Comparison of ENCODE assay signal across 15 mouse cellular contexts in the genomic region with DNA sequence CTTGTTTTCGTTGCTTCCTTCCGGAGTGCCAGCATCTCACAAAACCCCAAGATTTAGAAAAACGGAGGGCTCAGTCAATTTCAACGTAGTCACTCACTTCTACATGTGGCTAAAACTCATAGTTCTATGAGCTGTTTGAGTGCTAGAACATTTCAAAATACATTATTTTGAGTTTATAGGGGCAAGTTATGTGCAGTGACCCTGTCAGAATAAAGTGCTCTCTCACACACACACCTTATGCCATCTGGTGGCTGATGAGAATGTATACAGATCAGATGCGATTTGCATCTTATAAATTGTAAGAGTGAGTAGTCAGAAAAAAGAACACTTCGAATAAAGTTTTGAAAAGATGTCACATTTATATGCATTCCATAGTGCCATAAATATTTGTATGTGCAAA. TPM values are rescaled to one million over a fixed set of nuclear protein-coding genes. Genes with fewer than 3 reads are reported as not detected.
DNase-seq lines count a peak whose midpoint lies in the region; ATAC-seq lines count a peak whose summit lies in the region.
"Had no signal": no experiment of that assay in that cellular context is flagged by ENCODE, and none has a peak within 500 bp of the region (broad histone marks: within the 10 kb centered on the region; RNA-seq: fewer than 3 reads in every experiment).

No protein-coding gene starts in this region.

- ATAC-seq in hindbrain, embryonic 11.5 days (ENCODE audit: low FRiP score), result no peak
- no peak for ATAC-seq in hindbrain, embryonic 13.5 days (ENCODE audit: low FRiP score)
- ATAC-seq in lung, embryonic 15.5 days (ENCODE audit: borderline replicate concordance, extremely low read depth, low FRiP score, low TSS enrichment), result no peak
- no peak for ATAC-seq in neural tube, embryonic 15.5 days (ENCODE audit: low FRiP score)

- no peak overlapping the region for H3K4me2 ChIP-seq in hindbrain, embryonic 11.5 days (replicated peaks; ENCODE audit: low read depth, low read length)
- no peak overlapping the region for H3K4me2 ChIP-seq in hindbrain, embryonic 13.5 days
- H3K4me2 ChIP-seq in lung, embryonic 15.5 days, result peak overlapping the region; percentile 11; the same call in 1 of the 2 replicates
- no peak overlapping the region for H3K4me2 ChIP-seq in neural tube, embryonic 15.5 days
- H3K4me2 ChIP-seq: embryonic facial prominence, embryonic 13.5 days; heart, embryonic 13.5 days; neural tube, embryonic 12.5 days had no signal

- H3K9me3 ChIP-seq in hindbrain, embryonic 11.5 days (ENCODE audit: control insufficient read depth, low read length), result no peaks in the 10 kb centered on the region
- H3K9me3 ChIP-seq in hindbrain, embryonic 13.5 days, result no peaks in the 10 kb centered on the region
- H3K9me3 ChIP-seq in lung, embryonic 15.5 days, result no peaks in the 10 kb centered on the region
- H3K9me3 ChIP-seq in neural tube, embryonic 15.5 days (replicated peaks), result no peaks in the 10 kb centered on the region
- H3K9me3 ChIP-seq: embryonic facial prominence, embryonic 13.5 days; G1E; heart, embryonic 13.5 days; megakaryocyte, embryonic 14.5 days; neural tube, embryonic 12.5 days had no signal

- H3K4me3 ChIP-seq in hindbrain, embryonic 11.5 days (ENCODE audit: low read depth, low read length), result no peak overlapping the region
- H3K4me3 ChIP-seq in hindbrain, embryonic 13.5 days, result no peak overlapping the region
- H3K4me3 ChIP-seq in lung, embryonic 15.5 days, result no peak overlapping the region
- H3K4me3 ChIP-seq in neural tube, embryonic 15.5 days (replicated peaks), result no peak overlapping the region
- H3K4me3 ChIP-seq: embryonic facial prominence, embryonic 13.5 days; heart, embryonic 13.5 days; megakaryocyte, embryonic 14.5 days; neural tube, embryonic 12.5 days had no signal

- 77% methylated on average over 6 of the region's 6 CpGs for WGBS in hindbrain, embryonic 11.5 days
- WGBS in hindbrain, embryonic 13.5 days, result 79% methylated on average over 6 of the region's 6 CpGs
- WGBS in lung, embryonic 15.5 days, result 30% methylated on average over 6 of the region's 6 CpGs
- 87% methylated on average over 6 of the region's 6 CpGs for WGBS in neural tube, embryonic 15.5 days

- H3K27me3 ChIP-seq in hindbrain, embryonic 11.5 days (ENCODE audit: control insufficient read depth, insufficient read depth, low read length), result no peaks in the 10 kb centered on the region
- H3K27me3 ChIP-seq in hindbrain, embryonic 13.5 days, result peaks cover 6% of the 10 kb centered on the region
- no peaks in the 10 kb centered on the region for H3K27me3 ChIP-seq in lung, embryonic 15.5 days
- 0 out of 2 replicates have a peak, but pooled peaks cover 5% of the 10 kb centered on the region for H3K27me3 ChIP-seq in neural tube, embryonic 15.5 days (replicated peaks)
- H3K27me3 ChIP-seq: embryonic facial prominence, embryonic 13.5 days; heart, embryonic 13.5 days; megakaryocyte, embryonic 14.5 days; neural tube, embryonic 12.5 days had no signal

- DNase-seq in hindbrain, embryonic 11.5 days (ENCODE audit: low spot score), result peak; percentile 30
- no peak for DNase-seq in lung, postnatal 4 days
- DNase-seq in adipocyte (ENCODE audit: low spot score), result peak; percentile 14
- peak; percentile 60 for DNase-seq in forelimb bud, embryonic 11.5 days (ENCODE audit: low read depth, low spot score)
- DNase-seq: left cerebral cortex, postnatal 4 days; right cerebral cortex, postnatal 14 days; thymus, postnatal 36 days had no signal

- no peaks in the 10 kb centered on the region for H3K36me3 ChIP-seq in hindbrain, embryonic 11.5 days (ENCODE audit: control insufficient read depth, insufficient read depth, low read length)
- H3K36me3 ChIP-seq in hindbrain, embryonic 13.5 days, result no peaks in the 10 kb centered on the region
- no peaks in the 10 kb centered on the region for H3K36me3 ChIP-seq in lung, embryonic 15.5 days
- no peaks in the 10 kb centered on the region for H3K36me3 ChIP-seq in neural tube, embryonic 15.5 days
- H3K36me3 ChIP-seq: embryonic facial prominence, embryonic 13.5 days; G1E; heart, embryonic 13.5 days; neural tube, embryonic 12.5 days had no signal

- H3K9ac ChIP-seq in hindbrain, embryonic 11.5 days (ENCODE audit: low read depth, low read length), result no peak overlapping the region
- H3K9ac ChIP-seq in hindbrain, embryonic 13.5 days, result no peak overlapping the region
- H3K9ac ChIP-seq in lung, embryonic 15.5 days, result no peak overlapping the region
- H3K9ac ChIP-seq in neural tube, embryonic 15.5 days (replicated peaks), result no peak overlapping the region
- H3K9ac ChIP-seq: embryonic facial prominence, embryonic 13.5 days; heart, embryonic 13.5 days; neural tube, embryonic 12.5 days had no signal

- H3K4me1 ChIP-seq in hindbrain, embryonic 11.5 days (replicated peaks; ENCODE audit: control insufficient read depth, insufficient read depth, low read length), result no peaks in the 10 kb centered on the region
- no peaks in the 10 kb centered on the region for H3K4me1 ChIP-seq in hindbrain, embryonic 13.5 days (replicated peaks)
- H3K4me1 ChIP-seq in lung, embryonic 15.5 days, result no peaks in the 10 kb centered on the region
- H3K4me1 ChIP-seq in neural tube, embryonic 15.5 days, result no peaks in the 10 kb centered on the region
- H3K4me1 ChIP-seq: heart, embryonic 13.5 days; megakaryocyte, embryonic 14.5 days; neural tube, embryonic 12.5 days had no signal

- no peak overlapping the region for H3K27ac ChIP-seq in hindbrain, embryonic 11.5 days (ENCODE audit: low read depth, low read length)
- H3K27ac ChIP-seq in hindbrain, embryonic 13.5 days, result no peak overlapping the region
- no peak overlapping the region for H3K27ac ChIP-seq in lung, embryonic 15.5 days
- H3K27ac ChIP-seq in neural tube, embryonic 15.5 days (replicated peaks), result no peak overlapping the region
- H3K27ac ChIP-seq: embryonic facial prominence, embryonic 13.5 days; heart, embryonic 13.5 days; neural tube, embryonic 12.5 days had no signal

RNA-seq across cellular contexts. Expression of a gene that starts 55.0 kb away (rescaled TPM):
- 1.0 and 1.4 TPM in 2 replicates for polyA plus RNA-seq in hindbrain, embryonic 11.5 days (2014; fragmentation: Nextera tagmentation; extraction: Ambion mirVana)
- polyA plus RNA-seq in hindbrain, embryonic 13.5 days (2015; fragmentation: Nextera tagmentation; extraction: Ambion mirVana), result 0.45 and 0.99 TPM in 2 replicates
- 0.25 and 0.30 TPM in 2 replicates for polyA plus RNA-seq in lung, embryonic 15.5 days (2015; fragmentation: Nextera tagmentation; extraction: Ambion mirVana)
- polyA plus RNA-seq in neural tube, embryonic 15.5 days (2015; fragmentation: Nextera tagmentation; extraction: Ambion mirVana), result 0.11 and 0.13 TPM in 2 replicates
- polyA plus RNA-seq: G1E had no signal

Comparison
In these comparisons a context has a peak if more than half of its experiments do, and no peak if none do; other contexts are left out.
1. DNase-seq: peak in hindbrain, embryonic 11.5 days (single experiment), adipocyte (single experiment) and forelimb bud, embryonic 11.5 days (single experiment); none in lung, postnatal 4 days (0 of 2).